Comparison of ENCODE assay signal across 20 mouse cellular contexts in the genomic region with DNA sequence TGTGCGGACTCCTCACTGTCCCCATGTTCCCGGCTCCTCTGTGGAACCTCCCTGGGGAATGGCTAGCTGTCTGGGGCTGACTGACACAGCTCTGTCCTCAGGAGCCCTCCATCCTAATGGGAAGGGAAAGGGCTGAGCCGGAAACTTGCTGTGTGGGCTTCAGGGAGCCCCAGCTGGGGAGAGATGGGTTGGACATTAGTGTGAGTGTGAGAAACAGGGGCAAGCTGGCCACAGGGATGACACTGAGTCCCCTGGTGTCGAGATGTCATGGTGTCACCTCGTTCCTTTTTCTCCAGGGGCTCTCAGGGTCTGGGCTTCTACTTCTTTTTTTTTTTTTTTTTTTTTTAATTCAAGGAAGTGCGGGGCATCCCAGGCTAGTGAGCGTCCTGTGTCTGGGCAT. TPM values are rescaled to one million over a fixed set of nuclear protein-coding genes. Genes with fewer than 3 reads are reported as not detected.
A peak's percentile ranks its signal among the peaks of the same experiment; 100 is the strongest.
DNase-seq lines count a peak whose midpoint lies in the region; ATAC-seq and TF ChIP-seq lines count a peak whose summit lies in the region.
"Had no signal": no experiment of that assay in that cellular context is flagged by ENCODE, and none has a peak within 500 bp of the region (broad histone marks: within the 10 kb centered on the region; RNA-seq: fewer than 3 reads in every experiment).

No protein-coding gene starts in this region.

- no peak overlapping the region for H3K4me2 ChIP-seq in liver, postnatal 0 days (ENCODE audit: low read depth, low read length)
- no peak overlapping the region for H3K4me2 ChIP-seq in midbrain, embryonic 14.5 days (ENCODE audit: low read length)
- no peak overlapping the region for H3K4me2 ChIP-seq in hindbrain, embryonic 13.5 days
- H3K4me2 ChIP-seq: liver, embryonic 13.5 days had no signal

- WGBS in liver, adult 2 months: 73% methylated on average over 7 of the region's 7 CpGs
- WGBS in liver, postnatal 0 days (ENCODE audit: insufficient replicate concordance): 65% methylated on average over 7 of the region's 7 CpGs
- WGBS in midbrain, embryonic 10.5 days: 53% methylated on average over 7 of the region's 7 CpGs
- WGBS in midbrain, embryonic 14.5 days: 50% methylated on average over 7 of the region's 7 CpGs
- WGBS in hindbrain, embryonic 13.5 days: 35% methylated on average over 7 of the region's 7 CpGs

- no peaks in the 10 kb centered on the region for H3K79me2 ChIP-seq in liver, adult 2 months (ENCODE audit: control insufficient read depth, insufficient read depth, low read length)

- no peak for ATAC-seq in liver, postnatal 0 days
- no peak for ATAC-seq in midbrain, embryonic 14.5 days (ENCODE audit: low FRiP score, low TSS enrichment)
- no peak for ATAC-seq in hindbrain, embryonic 13.5 days (ENCODE audit: low FRiP score)
- ATAC-seq: activated CD4-positive, CD25-positive, alpha-beta regulatory T cell, adult 4 months; forebrain, embryonic 14.5 days had no signal

- no peak for TF ChIP-seq POLR2A in liver, adult 2 months (IDR thresholded peaks at IDR 0.05; ENCODE audit: extremely low read depth, insufficient read depth, low read length)

- no peaks in the 10 kb centered on the region for H3K27me3 ChIP-seq in liver, adult 2 months (ENCODE audit: control insufficient read depth, insufficient read depth, low read length)
- no peaks in the 10 kb centered on the region for H3K27me3 ChIP-seq in liver, postnatal 0 days (ENCODE audit: insufficient read depth, low read length)
- peaks cover 72% of the 10 kb centered on the region for H3K27me3 ChIP-seq in midbrain, embryonic 10.5 days (ENCODE audit: low read depth, poor library complexity, severe bottlenecking)
- H3K27me3 ChIP-seq in midbrain, embryonic 14.5 days (ENCODE audit: control insufficient read depth, insufficient read depth, low read length): no peaks in the 10 kb centered on the region
- H3K27me3 ChIP-seq in hindbrain, embryonic 13.5 days: no peaks in the 10 kb centered on the region
- H3K27me3 ChIP-seq: liver, embryonic 13.5 days had no signal

- peak overlapping the region; percentile 44 for H3K27ac ChIP-seq in liver, adult 2 months (replicated peaks; ENCODE audit: insufficient read depth, low read depth, low read length)
- H3K27ac ChIP-seq in liver, postnatal 0 days (ENCODE audit: low read depth): no peak overlapping the region
- 0 out of 2 replicates have a peak overlapping the region, but pooled peaks have one; percentile 13 for H3K27ac ChIP-seq in midbrain, embryonic 10.5 days (replicated peaks)
- H3K27ac ChIP-seq in midbrain, embryonic 14.5 days (replicated peaks; ENCODE audit: low read depth, low read length): no peak overlapping the region
- H3K27ac ChIP-seq in hindbrain, embryonic 13.5 days: peak overlapping the region; percentile 14; the same call in 1 of the 2 replicates
- no peak overlapping the region for H3K27ac ChIP-seq in layer of hippocampus, adult 2 months
- H3K27ac ChIP-seq: gastrocnemius, adult 2 months; left cerebral cortex, adult 2 months; liver, embryonic 13.5 days had no signal

- no peaks in the 10 kb centered on the region for H3K36me3 ChIP-seq in liver, adult 2 months (ENCODE audit: control insufficient read depth, insufficient read depth, low read length)
- peaks cover 7% of the 10 kb centered on the region; the same call in 1 of the 2 replicates for H3K36me3 ChIP-seq in liver, postnatal 0 days (replicated peaks; ENCODE audit: insufficient read depth, low read length)
- peaks cover 7% of the 10 kb centered on the region for H3K36me3 ChIP-seq in midbrain, embryonic 10.5 days
- H3K36me3 ChIP-seq in midbrain, embryonic 14.5 days (ENCODE audit: control insufficient read depth, insufficient read depth, low read length): peaks cover 19% of the 10 kb centered on the region
- peaks cover 31% of the 10 kb centered on the region for H3K36me3 ChIP-seq in hindbrain, embryonic 13.5 days

- no peak for TF ChIP-seq EP300 in liver, postnatal 0 days (IDR thresholded peaks at IDR 0.05; ENCODE audit: low read depth)

- no peaks in the 10 kb centered on the region for H3K9me3 ChIP-seq in liver, postnatal 0 days (ENCODE audit: low read length)
- no peaks in the 10 kb centered on the region for H3K9me3 ChIP-seq in midbrain, embryonic 10.5 days (replicated peaks)
- no peaks in the 10 kb centered on the region for H3K9me3 ChIP-seq in midbrain, embryonic 14.5 days (ENCODE audit: control insufficient read depth, low read length)
- H3K9me3 ChIP-seq in hindbrain, embryonic 13.5 days: no peaks in the 10 kb centered on the region
- H3K9me3 ChIP-seq: liver, embryonic 13.5 days had no signal

- no peak overlapping the region for H3K9ac ChIP-seq in liver, adult 2 months (ENCODE audit: low read depth, low read length)
- no peak overlapping the region for H3K9ac ChIP-seq in liver, postnatal 0 days (replicated peaks)
- H3K9ac ChIP-seq in midbrain, embryonic 14.5 days (replicated peaks; ENCODE audit: low read length): no peak overlapping the region
- H3K9ac ChIP-seq in hindbrain, embryonic 13.5 days: no peak overlapping the region
- H3K9ac ChIP-seq: liver, embryonic 13.5 days had no signal

- no peaks in the 10 kb centered on the region; the same call in none of the 2 replicates for H3K4me1 ChIP-seq in liver, adult 2 months (ENCODE audit: control insufficient read depth, insufficient read depth, low read length)
- H3K4me1 ChIP-seq in liver, postnatal 0 days (ENCODE audit: insufficient read depth): no peaks in the 10 kb centered on the region; the same call in 1 of the 2 replicates
- peaks cover 58% of the 10 kb centered on the region for H3K4me1 ChIP-seq in midbrain, embryonic 10.5 days
- H3K4me1 ChIP-seq in midbrain, embryonic 14.5 days (ENCODE audit: control insufficient read depth, insufficient read depth, low read length): peaks cover 19% of the 10 kb centered on the region
- peaks cover 56% of the 10 kb centered on the region for H3K4me1 ChIP-seq in hindbrain, embryonic 13.5 days (replicated peaks)

- no peak for DNase-seq in liver, adult 2 months (ENCODE audit: extremely low read depth, low read depth, low spot score)
- DNase-seq in liver, postnatal 0 days: no peak
- DNase-seq in midbrain, embryonic 10.5 days (ENCODE audit: low spot score): no peak
- no peak for DNase-seq in midbrain, embryonic 14.5 days
- DNase-seq in lung, postnatal 14 days: peak; percentile 54
- no peak for DNase-seq in layer of hippocampus, adult 2 months (ENCODE audit: low spot score in 2 of 2)
- DNase-seq: adrenal gland, postnatal 10 days; cerebellum, adult 2 months; cerebellum, postnatal 36 days; embryo, embryonic 11 days; gastrocnemius, adult 2 months; left cerebral cortex, postnatal 4 days; liver, embryonic 13.5 days; right cerebral cortex, postnatal 25 days; spleen, adult 18-20 months had no signal

- TF ChIP-seq CTCF in liver, adult 2 months (IDR thresholded peaks at IDR 0.05; ENCODE audit: low read depth, low read length): no peak
- TF ChIP-seq CTCF in liver, postnatal 0 days (IDR thresholded peaks at IDR 0.05; ENCODE audit: low read depth): no peak
- no peak for TF ChIP-seq CTCF in layer of hippocampus, adult 2 months (conservative IDR thresholded peaks at IDR 0.05)

- H3K4me3 ChIP-seq in liver, adult 2 months (ENCODE audit: insufficient read depth, low read depth, low read length): no peak overlapping the region
- H3K4me3 ChIP-seq in liver, postnatal 0 days (ENCODE audit: low read depth, low read length): no peak overlapping the region
- no peak overlapping the region for H3K4me3 ChIP-seq in midbrain, embryonic 10.5 days
- H3K4me3 ChIP-seq in midbrain, embryonic 14.5 days (replicated peaks; ENCODE audit: low read depth, low read length): no peak overlapping the region
- H3K4me3 ChIP-seq in hindbrain, embryonic 13.5 days: no peak overlapping the region
- H3K4me3 ChIP-seq in layer of hippocampus, adult 2 months: no peak overlapping the region
- H3K4me3 ChIP-seq: gastrocnemius, adult 2 months; left cerebral cortex, adult 2 months; liver, embryonic 13.5 days had no signal

RNA-seq across cellular contexts. Expression of gene Tpbgl, which starts 44.6 kb away (rescaled TPM):
- total RNA-seq in liver, adult 2 months (2014; rRNA removed): 1.9 and 2.8 TPM in 2 replicates
- 6.3 and 6.4 TPM in 2 replicates for polyA plus RNA-seq in liver, adult 2 months (2012; rRNA removed)
- polyA plus RNA-seq in liver, postnatal 0 days (2015; fragmentation: Nextera tagmentation; extraction: Ambion mirVana): 0.55 and 0.66 TPM in 2 replicates
- 0.32 and 0.79 TPM in 2 replicates for polyA plus RNA-seq in midbrain, embryonic 10.5 days (2016; fragmentation: Nextera tagmentation; extraction: Ambion mirVana)
- polyA plus RNA-seq in midbrain, embryonic 14.5 days (2014; fragmentation: Nextera tagmentation; extraction: Ambion mirVana): 1.2 and 1.6 TPM in 2 replicates
- polyA plus RNA-seq in hindbrain, embryonic 13.5 days (2015; fragmentation: Nextera tagmentation; extraction: Ambion mirVana): 1.4 TPM in 2 replicates
- 1 to 10 TPM; 4.7 to 5.1 TPM for total RNA-seq in layer of hippocampus, adult 2 months (2021)
- polyA plus RNA-seq: C2C12 had no signal

RNA-seq across cellular contexts. Expression of gene Arrb1, which starts 47.0 kb away (rescaled TPM):
- 6.5 and 9.5 TPM in 2 replicates for total RNA-seq in liver, adult 2 months (2014; rRNA removed)
- polyA plus RNA-seq in liver, adult 2 months (2012; rRNA removed): 5.3 and 6.2 TPM in 2 replicates
- polyA plus RNA-seq in liver, postnatal 0 days (2015; fragmentation: Nextera tagmentation; extraction: Ambion mirVana): 20.1 and 21.8 TPM in 2 replicates
- polyA plus RNA-seq in midbrain, embryonic 10.5 days (2016; fragmentation: Nextera tagmentation; extraction: Ambion mirVana): 9.8 and 10.1 TPM in 2 replicates
- polyA plus RNA-seq in midbrain, embryonic 14.5 days (2014; fragmentation: Nextera tagmentation; extraction: Ambion mirVana): 10.3 and 13.3 TPM in 2 replicates
- polyA plus RNA-seq in hindbrain, embryonic 13.5 days (2015; fragmentation: Nextera tagmentation; extraction: Ambion mirVana): 15.6 and 15.9 TPM in 2 replicates
- total RNA-seq in layer of hippocampus, adult 2 months (2021): 100 to 1,000 TPM; 143 to 148 TPM

Comparison
In these comparisons a context has a peak if more than half of its experiments do, and no peak if none do; other contexts are left out.
1. H3K27ac ChIP-seq: peak in liver, adult 2 months (single experiment), midbrain, embryonic 10.5 days (single experiment) and hindbrain, embryonic 13.5 days (single experiment); none in liver, postnatal 0 days (single experiment), midbrain, embryonic 14.5 days (single experiment) and layer of hippocampus, adult 2 months (single experiment).